Mouse (Mus musculus) liver, embryonic 14.5 days (tissue): Measurements from ENCODE around the gene Gsc2. TPM values are rescaled to one million over a fixed set of nuclear protein-coding genes. Genes with fewer than 3 reads are reported as not detected.

Experiments used
- ATAC-seq: fragments of 200-750 bp; cut with Nextera tagmentation; 2 replicates; pipeline ENCODE4 v1.8.0; 2017; ENCODE audit warnings: moderate number of reproducible peaks, mild to moderate bottlenecking, moderate library complexity; ENCODE audit not compliant: insufficient read depth
- DNase-seq, 3 experiments: peaks; one replicate each; pipeline ENCODE4 v3.0.0-alpha.2; 2012 to 2013; ENCODE audit warnings: low read depth in 3 of 3, low spot score in 3 of 3
- H3K27ac ChIP-seq: fragments of 300-500 bp; sonication (generic); 2 replicates; pipeline ENCODE4 v1.5.1; 2014; ENCODE audit warnings: moderate library complexity, mild to moderate bottlenecking, control low read depth, inconsistent platforms
- H3K27me3 ChIP-seq: fragments of 300-500 bp; sonication (generic); 2 replicates; pipeline ENCODE4 v1.6.1; 2014; ENCODE audit warnings: mild to moderate bottlenecking, low read length, moderate library complexity; ENCODE audit not compliant: control insufficient read depth, insufficient read depth
- H3K36me3 ChIP-seq: fragments of 300-500 bp; sonication (generic); replicated peaks from 2 replicates; pipeline ENCODE4 v1.6.1; 2014; ENCODE audit warnings: low read depth; ENCODE audit not compliant: control insufficient read depth, insufficient read depth
- H3K4me1 ChIP-seq, 2 experiments: fragments of 200-500 bp in 1 of 2; fragments of 300-500 bp in 1 of 2; sonication (generic) in 1 of 2; replicated peaks; 2 replicates each; pipeline ENCODE4 v1.6.1; 2012 to 2014; ENCODE audit warnings: antibody characterized with exemption in 1 of 2, inconsistent platforms in 1 of 2, low read length in 1 of 2; ENCODE audit not compliant: control insufficient read depth in 2 of 2, insufficient read depth in 2 of 2
- H3K4me2 ChIP-seq: fragments of 300-500 bp; sonication (generic); 2 replicates; pipeline ENCODE4 v1.6.1; 2014; ENCODE audit warnings: low read depth, mild to moderate bottlenecking, control low read depth, moderate library complexity
- H3K4me3 ChIP-seq, 2 experiments: fragments of 200-500 bp in 1 of 2; fragments of 300-500 bp in 1 of 2; sonication (generic) in 1 of 2; 2 replicates each; pipeline ENCODE4 v1.5.1; 2012 to 2014; ENCODE audit warnings: low read depth in 2 of 2, low read length in 2 of 2, mild to moderate bottlenecking in 2 of 2, control low read depth in 1 of 2, inconsistent platforms in 1 of 2, moderate library complexity in 1 of 2; ENCODE audit not compliant: insufficient read depth in 1 of 2
- H3K9ac ChIP-seq: fragments of 300-500 bp; sonication (generic); replicated peaks from 2 replicates; pipeline ENCODE4 v1.6.1; 2014; ENCODE audit warnings: mild to moderate bottlenecking, control low read depth, moderate library complexity
- H3K9me3 ChIP-seq: fragments of 300-500 bp; sonication (generic); 2 replicates; pipeline ENCODE4 v1.6.1; 2016; ENCODE audit warnings: low read length, mixed read lengths; ENCODE audit not compliant: control insufficient read depth
- CTCF ChIP-seq: IDR thresholded peaks from 2 replicates; pipeline ENCODE4 v1.5.1; 2016; ENCODE audit warnings: antibody characterized with exemption, low read depth, control low read depth
- EP300 ChIP-seq: IDR thresholded peaks from 2 replicates; pipeline ENCODE4 v1.6.1; 2016; ENCODE audit warnings: antibody characterized with exemption, low read depth
- WGBS: fragments of 180-500 bp; shearing (Covaris S2); extraction: QIAGEN DNeasy Blood & Tissue Kit; methylation state at CpG from one replicate; pipeline ENCODE4 v1.1.7; 2014; ENCODE audit not compliant: insufficient replicate concordance; 5-methylcytosine and 5-hydroxymethylcytosine counted together
- polyA plus RNA-seq, 2 experiments: library from polyadenylated mRNA; depleted of rRNA in 1 of 2; stranded (reverse) in 1 of 2; unstranded in 1 of 2; fragments of >200 nt; fragmentation: Nextera tagmentation in 1 of 2; extraction: Ambion mirVana in 1 of 2; gene quantifications; 2 replicates each; pipeline versions ENCODE4 v1.2.1 to v1.2.3; 2012 to 2014

Gene Gsc2
- polyA plus RNA-seq, 2 experiments, result not detected

- Histone ChIP-seq H3K36me3 (peaks cover 7% of the 10 kb centered on the region; the same call in 1 of the 2 replicates), H3K9ac (no peak overlapping the region), H3K27ac (no peak overlapping the region), H3K4me2 (no peak overlapping the region), H3K27me3 (no peaks in the 10 kb centered on the region), H3K4me1 (peaks cover 17 to 18% of the 10 kb centered on the region in 2 experiments), H3K9me3 (no peaks in the 10 kb centered on the region), H3K4me3 (no peak overlapping the region)
- no peak for ATAC-seq
- DNase-seq, result no peak
- WGBS, result 75% methylated on average over 2 of the region's 2 CpGs
- TF ChIP-seq CTCF (no peak), EP300 (no peak)
Measured at GRCm38 (mm10) chr16:17929631-17930030, 14.8 kb upstream of the Gsc2 start.

GRCm38 (mm10) chr16:17929211-17929610, 14.4 kb upstream of the Gsc2 start:
- Histone ChIP-seq H3K9ac (peak overlapping the region; percentile 71; the same call in 1 of the 2 replicates), H3K27me3 (no peaks in the 10 kb centered on the region), H3K4me1 (peaks cover 13% of the 10 kb centered on the region in 2 experiments), H3K4me2 (peak overlapping the region; percentile 97), H3K27ac (peak overlapping the region; percentile 84), H3K4me3 (no peak overlapping the region), H3K36me3 (peaks cover 7% of the 10 kb centered on the region; the same call in 1 of the 2 replicates), H3K9me3 (no peaks in the 10 kb centered on the region)
- 30% methylated on average over 2 of the region's 2 CpGs for WGBS
- no peak for DNase-seq
- ATAC-seq, result no peak
- no peak for TF ChIP-seq CTCF

- no peaks in the 10 kb centered on the region for H3K9me3 ChIP-seq
- no peaks in the 10 kb centered on the region for H3K27me3 ChIP-seq
- ATAC-seq (peak; percentile 70), DNase-seq (peak; percentile 76 to 85 (median 76))
- H3K27ac ChIP-seq, result peak overlapping the region; percentile 84
- peak overlapping the region; percentile 71 for H3K9ac ChIP-seq
- WGBS, result 2% methylated on average over 9 of the region's 9 CpGs
- H3K4me2 ChIP-seq, result peak overlapping the region; percentile 97
- peaks cover 8 to 9% of the 10 kb centered on the region in 2 experiments for H3K4me1 ChIP-seq
- H3K36me3 ChIP-seq, result peaks cover 7% of the 10 kb centered on the region; the same call in 1 of the 2 replicates
- TF ChIP-seq CTCF, result peak; percentile 80
- TF ChIP-seq EP300, result no peak
- H3K4me3 ChIP-seq, result peak overlapping the region; percentile 68 to 77
Measured at GRCm38 (mm10) chr16:17928627-17929104, 13.8 kb upstream of the Gsc2 start.

DNA sequence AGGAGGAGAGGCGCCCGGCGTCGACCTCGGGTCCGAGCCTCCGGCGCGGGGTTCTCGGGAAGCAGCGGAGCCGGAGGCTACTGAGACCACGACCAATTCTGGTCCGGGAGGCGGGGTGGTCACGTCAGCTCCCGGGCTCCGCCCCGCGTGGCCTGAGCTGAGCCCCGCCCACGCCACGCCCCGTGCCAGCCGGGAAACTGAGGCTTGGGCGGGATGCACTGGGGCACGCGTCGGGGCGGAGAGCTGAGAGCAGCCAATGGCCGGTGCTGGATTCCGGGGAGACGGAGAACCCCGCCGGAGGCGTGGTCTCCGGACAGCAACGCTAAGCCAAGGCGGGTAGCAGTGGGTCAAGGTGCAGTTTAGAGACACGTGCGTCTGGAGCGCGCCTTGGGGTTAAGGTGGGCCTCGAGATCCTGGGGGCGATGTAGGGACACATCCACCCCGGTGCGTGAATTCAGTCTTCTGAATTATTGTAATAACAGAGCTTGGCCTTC, 13.3 kb upstream of the Gsc2 start, which contains the start of gene Slc25a1:
TSS of gene Slc25a1 (minus strand) at position 133 of the 494 bp plus-strand sequence.
- H3K4me3 ChIP-seq, result peak within 1 kb of the TSS; percentile 68 to 77
- peak within 1 kb of the TSS; percentile 71 for H3K9ac ChIP-seq
- no peaks in the 10 kb centered on the region for H3K27me3 ChIP-seq
- DNase-seq (peak; percentile 69 to 70 (median 70)), ATAC-seq (peak; percentile 86)
- peak within 1 kb of the TSS; percentile 97 for H3K4me2 ChIP-seq
- no peaks in the 10 kb centered on the region for H3K9me3 ChIP-seq
- H3K27ac ChIP-seq, result peak within 1 kb of the TSS; percentile 84
- WGBS, result under 1% methylated on average over 47 of the region's 47 CpGs
- peaks cover 3 to 5% of the 10 kb centered on the region in 2 experiments for H3K4me1 ChIP-seq
- peaks cover 7% of the 10 kb centered on the region; the same call in 1 of the 2 replicates for H3K36me3 ChIP-seq
- TF ChIP-seq CTCF, result no peak
- no peak for TF ChIP-seq EP300

DNA sequence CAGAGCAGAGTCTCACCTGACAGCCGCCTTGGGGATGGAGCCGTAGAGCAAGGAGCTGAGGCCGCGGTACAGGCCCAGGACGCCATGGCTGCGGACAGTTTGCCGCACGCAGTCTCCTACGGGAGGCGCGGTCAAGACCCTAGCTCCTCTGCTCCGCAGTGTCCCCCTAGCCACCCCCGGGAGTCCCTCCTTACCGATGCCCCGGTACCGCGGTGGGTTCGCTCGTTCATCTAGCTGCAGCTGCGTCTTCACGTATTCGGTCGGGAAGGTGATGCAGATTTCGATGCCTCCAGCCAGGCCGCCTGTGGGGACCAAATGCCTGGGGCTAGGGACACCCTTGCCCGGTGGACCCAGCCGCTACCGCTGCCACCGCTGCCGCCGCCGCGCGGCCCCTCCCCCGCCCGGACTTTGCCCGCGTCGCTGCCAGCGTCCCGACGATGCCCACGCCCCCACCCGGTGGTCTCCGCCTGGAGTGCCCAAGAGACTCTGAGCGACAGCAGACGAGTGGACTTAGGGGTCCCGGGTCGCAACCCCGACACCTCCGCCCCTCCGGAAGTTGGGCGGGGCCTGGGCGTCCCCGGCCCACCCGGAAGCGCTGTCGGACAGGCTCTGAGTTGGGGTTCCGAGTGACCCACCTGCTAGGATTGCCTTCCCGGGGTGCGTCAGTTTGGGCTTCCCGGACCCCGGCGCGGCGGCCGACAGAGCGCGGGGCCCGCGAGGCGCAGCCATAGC, 12.7 kb upstream of the Gsc2 start:
- no peak for TF ChIP-seq EP300
- TF ChIP-seq CTCF, result no peak
- no peaks in the 10 kb centered on the region for H3K9me3 ChIP-seq
- WGBS, result 2% methylated on average over 71 of the region's 72 CpGs
- ATAC-seq (peak; percentile 14), DNase-seq (no peak)
- peak overlapping the region; percentile 68 to 77 for H3K4me3 ChIP-seq
- H3K36me3 ChIP-seq, result peaks cover 7% of the 10 kb centered on the region; the same call in 1 of the 2 replicates
- peaks cover 6 to 8% of the 10 kb centered on the region in 2 experiments for H3K4me1 ChIP-seq
- H3K4me2 ChIP-seq, result peak overlapping the region; percentile 97
- no peaks in the 10 kb centered on the region for H3K27me3 ChIP-seq
- H3K27ac ChIP-seq, result peak overlapping the region; percentile 84
- H3K9ac ChIP-seq, result peak overlapping the region; percentile 71
